Mouse (Mus musculus): ENCODE measurements around the gene Arid2. TPM values are rescaled to one million over a fixed set of nuclear protein-coding genes. Genes with fewer than 3 reads are reported as not detected.

Gene Arid2
- total and polyA plus RNA-seq, 2 experiments from 2014 or later: 11.2 to 38.4 TPM

DNA sequence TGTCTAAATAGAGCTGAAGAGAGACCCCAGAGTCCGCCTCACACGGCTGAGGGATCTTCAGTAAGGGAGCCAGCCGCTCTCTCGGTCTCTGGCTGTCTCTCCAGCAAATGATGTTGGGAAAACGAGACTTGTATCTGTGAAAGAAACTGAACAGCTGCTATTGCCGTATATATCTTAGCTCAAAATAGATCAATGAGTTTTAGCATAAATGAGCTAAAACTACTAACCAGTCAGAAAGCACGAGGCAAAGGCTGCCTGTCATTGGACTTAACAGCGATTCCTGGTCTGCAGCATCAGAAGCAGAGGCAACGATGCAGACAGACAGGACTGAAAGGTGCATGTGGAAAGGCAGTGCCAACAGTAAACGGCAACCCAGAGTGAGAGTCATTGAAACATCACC is 111.0 kb downstream of the Arid2 start:
- WGBS: 85% methylated on average over 10 of the region's 10 CpGs
- ATAC-seq: no peak

DNA sequence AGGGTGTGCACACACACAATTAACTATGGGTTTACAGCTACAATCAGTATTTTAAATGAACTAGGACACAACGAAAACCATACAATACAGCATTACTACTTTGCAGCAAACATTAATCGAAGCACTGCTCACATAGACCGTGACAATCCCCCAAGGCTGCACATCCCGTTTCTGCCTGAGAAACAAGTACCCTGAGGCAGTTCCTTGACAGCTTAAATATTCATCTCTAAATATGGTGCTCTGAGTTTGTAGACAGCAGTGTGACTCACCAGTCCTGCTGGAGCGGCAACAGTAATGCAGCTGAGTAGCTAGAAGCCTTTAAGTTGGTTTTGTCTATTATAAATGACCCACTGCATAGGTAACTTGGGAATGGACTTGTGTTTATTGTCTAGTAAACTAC is 118.2 kb downstream of the Arid2 start:
- no peaks in the 10 kb centered on the region for H3K27me3 ChIP-seq (ENCODE audit: insufficient read depth, low read length)
- no peak overlapping the region for H3K27ac ChIP-seq
- H3K4me2 ChIP-seq (ENCODE audit: low read depth, low read length): no peak overlapping the region
- no peak for TF ChIP-seq CTCF (IDR thresholded peaks at IDR 0.05; ENCODE audit: low read depth)
- H3K9me3 ChIP-seq (ENCODE audit: low read length): no peaks in the 10 kb centered on the region
- no peaks in the 10 kb centered on the region for H3K36me3 ChIP-seq (ENCODE audit: insufficient read depth, low read length)
- no peaks in the 10 kb centered on the region for H3K4me1 ChIP-seq (ENCODE audit: insufficient read depth, low read length)
- H3K4me3 ChIP-seq (ENCODE audit: low read length): no peak overlapping the region
- DNase-seq (ENCODE audit: low spot score) (no peak), ATAC-seq (no peak)
- no peak overlapping the region for H3K9ac ChIP-seq (replicated peaks; ENCODE audit: low read length)
- 64% methylated on average over 5 of the region's 5 CpGs for WGBS

More for the DNA sequence above, 111.0 kb downstream of the Arid2 start:
- Histone ChIP-seq H3K27me3 (ENCODE audit: insufficient read depth, low read length) (no peaks in the 10 kb centered on the region), H3K9me3 (ENCODE audit: low read length) (no peaks in the 10 kb centered on the region), H3K4me3 (ENCODE audit: low read length) (no peak overlapping the region), H3K9ac (replicated peaks; ENCODE audit: low read length) (no peak overlapping the region), H3K36me3 (ENCODE audit: insufficient read depth, low read length) (peaks cover 15% of the 10 kb centered on the region; the same call in 1 of the 2 replicates), H3K27ac (no peak overlapping the region), H3K4me2 (ENCODE audit: low read depth, low read length) (no peak overlapping the region), H3K4me1 (ENCODE audit: insufficient read depth, low read length) (no peaks in the 10 kb centered on the region)
- TF ChIP-seq CTCF (IDR thresholded peaks at IDR 0.05; ENCODE audit: low read depth): no peak
- DNase-seq (ENCODE audit: low spot score): no peak

DNA sequence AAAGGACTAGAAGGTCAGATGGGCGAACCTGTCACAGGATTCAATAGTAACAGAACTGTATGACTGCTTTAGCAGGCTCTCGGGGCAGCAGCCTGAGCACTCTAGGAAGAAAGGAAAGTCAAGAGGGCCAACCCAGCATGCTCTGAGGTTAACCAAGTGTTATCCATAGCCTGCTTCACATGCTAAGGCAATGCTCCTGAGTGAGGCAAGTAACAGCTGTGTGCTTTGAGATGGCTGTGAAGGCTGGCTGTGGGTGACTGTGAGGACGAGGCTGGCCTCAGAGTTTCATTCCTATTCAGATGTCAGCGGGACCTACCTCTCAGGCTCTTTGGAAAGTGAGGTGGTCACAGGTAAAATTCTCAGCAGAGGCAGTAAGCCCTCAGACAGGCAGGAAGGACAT is 118.9 kb downstream of the Arid2 start:
- no peak overlapping the region for H3K27ac ChIP-seq
- 78% methylated on average over 4 of the region's 4 CpGs for WGBS
- no peak for TF ChIP-seq CTCF (IDR thresholded peaks at IDR 0.05; ENCODE audit: low read depth)
- no peak for ATAC-seq
- no peaks in the 10 kb centered on the region for H3K27me3 ChIP-seq (ENCODE audit: insufficient read depth, low read length)
- no peaks in the 10 kb centered on the region for H3K36me3 ChIP-seq (ENCODE audit: insufficient read depth, low read length)
- no peak overlapping the region for H3K4me2 ChIP-seq (ENCODE audit: low read depth, low read length)
- H3K4me1 ChIP-seq (ENCODE audit: insufficient read depth, low read length): no peaks in the 10 kb centered on the region
- no peak overlapping the region for H3K9ac ChIP-seq (replicated peaks; ENCODE audit: low read length)
- no peak overlapping the region for H3K4me3 ChIP-seq (ENCODE audit: low read length)
- H3K9me3 ChIP-seq (ENCODE audit: low read length): no peaks in the 10 kb centered on the region
- no peak for DNase-seq (ENCODE audit: low spot score)

DNA sequence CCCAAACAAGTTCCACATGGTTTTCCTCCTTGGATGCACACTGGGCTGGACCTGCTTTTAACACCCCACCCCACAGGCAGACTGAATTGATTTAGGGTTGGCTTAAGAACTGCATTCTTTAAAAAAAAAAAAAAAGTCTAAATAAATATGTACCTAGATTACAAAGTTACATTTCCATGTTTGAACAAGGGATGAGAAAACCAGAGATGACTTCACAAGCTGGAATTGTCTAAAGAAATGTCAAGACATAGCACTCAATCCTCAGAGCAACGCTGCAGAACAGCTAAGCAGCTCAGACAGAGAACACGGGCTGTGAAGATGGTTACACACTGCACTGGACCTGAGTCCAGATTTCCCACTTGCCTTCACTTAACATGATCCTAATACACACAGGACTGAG is 119.8 kb downstream of the Arid2 start:
- no peak overlapping the region for H3K4me2 ChIP-seq (ENCODE audit: low read depth, low read length)
- H3K27me3 ChIP-seq (ENCODE audit: insufficient read depth, low read length): no peaks in the 10 kb centered on the region
- H3K4me1 ChIP-seq (ENCODE audit: insufficient read depth, low read length): no peaks in the 10 kb centered on the region
- no peaks in the 10 kb centered on the region for H3K36me3 ChIP-seq (ENCODE audit: insufficient read depth, low read length)
- 82% methylated on average over 2 of the region's 2 CpGs for WGBS
- no peak for ATAC-seq
- no peak overlapping the region for H3K4me3 ChIP-seq (ENCODE audit: low read length)
- TF ChIP-seq CTCF (IDR thresholded peaks at IDR 0.05; ENCODE audit: low read depth): no peak
- no peaks in the 10 kb centered on the region for H3K9me3 ChIP-seq (ENCODE audit: low read length)
- H3K9ac ChIP-seq (replicated peaks; ENCODE audit: low read length): no peak overlapping the region
- H3K27ac ChIP-seq: no peak overlapping the region
- DNase-seq (ENCODE audit: low spot score): no peak

DNA sequence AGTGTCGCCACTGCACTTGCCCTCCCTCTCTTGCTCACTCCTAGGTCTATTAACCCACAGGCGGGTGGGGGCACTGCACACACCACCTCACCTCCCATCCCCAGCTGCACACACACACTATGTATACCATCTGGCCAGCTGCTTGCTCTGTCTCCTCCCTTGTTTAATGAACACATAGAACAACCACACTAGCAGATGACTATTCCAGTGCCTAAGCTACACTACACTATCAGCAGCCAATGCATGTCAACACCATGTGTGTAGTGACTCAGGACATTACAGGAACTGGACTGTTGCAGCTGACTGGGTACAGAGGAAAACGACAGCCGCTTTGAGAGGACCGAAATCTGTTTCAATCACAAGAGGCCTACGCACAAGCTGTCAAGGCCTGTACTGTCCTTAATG is 121.4 kb downstream of the Arid2 start:
- no peak for TF ChIP-seq CTCF (IDR thresholded peaks at IDR 0.05; ENCODE audit: low read depth)
- Histone ChIP-seq H3K27me3 (ENCODE audit: insufficient read depth, low read length) (no peaks in the 10 kb centered on the region), H3K27ac (no peak overlapping the region), H3K36me3 (ENCODE audit: insufficient read depth, low read length) (peaks cover 12% of the 10 kb centered on the region), H3K9ac (replicated peaks; ENCODE audit: low read length) (no peak overlapping the region), H3K9me3 (ENCODE audit: low read length) (no peaks in the 10 kb centered on the region), H3K4me2 (ENCODE audit: low read depth, low read length) (no peak overlapping the region), H3K4me1 (ENCODE audit: insufficient read depth, low read length) (no peaks in the 10 kb centered on the region), H3K4me3 (ENCODE audit: low read length) (no peak overlapping the region)
- ATAC-seq (no peak; the same call in 1 of the 2 replicates), DNase-seq (ENCODE audit: low spot score) (no peak)
- 94% methylated on average over 6 of the region's 6 CpGs for WGBS

DNA sequence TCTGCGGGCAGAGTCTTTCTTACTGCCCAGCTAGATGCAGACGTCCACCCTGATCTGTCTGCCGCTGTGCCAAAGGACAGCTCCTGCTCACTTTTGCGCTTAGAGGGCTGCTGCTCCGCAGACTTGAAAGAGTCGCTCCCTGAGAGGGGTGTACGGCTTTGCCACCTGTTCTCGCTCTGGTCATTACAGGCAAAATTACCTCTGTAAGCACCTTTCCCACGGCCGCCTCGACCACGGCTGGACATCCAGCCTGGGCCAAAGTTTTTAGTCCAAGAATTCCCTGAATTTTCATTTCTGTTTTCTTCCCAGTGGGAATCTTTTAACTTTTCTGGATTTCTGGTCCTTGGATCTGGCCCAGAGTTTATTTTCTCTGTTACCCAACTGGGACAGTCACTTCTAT is 130.8 kb downstream of the Arid2 start:
- WGBS: 93% methylated on average over 12 of the region's 12 CpGs

DNA sequence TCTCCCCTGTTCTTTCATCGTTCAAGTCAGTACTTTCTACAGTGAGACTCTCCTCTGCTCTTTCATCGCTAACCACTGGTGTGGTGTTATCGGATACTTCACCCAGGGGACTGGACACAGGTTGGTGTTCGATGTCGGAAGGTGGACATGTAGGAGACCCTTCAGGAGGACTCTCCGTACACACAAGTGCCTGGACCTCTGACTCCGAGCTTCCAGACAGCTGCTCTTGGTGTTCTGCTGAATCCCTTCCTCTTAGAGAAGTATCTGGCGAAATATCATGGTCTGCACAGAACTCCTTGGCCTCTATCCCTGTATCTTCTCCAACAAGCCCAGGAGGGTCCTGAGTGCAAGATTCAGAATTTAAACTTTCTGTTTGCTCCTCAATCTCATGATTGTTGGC is 132.6 kb downstream of the Arid2 start:
- no peak for DNase-seq (ENCODE audit: low spot score)
- Histone ChIP-seq H3K36me3 (ENCODE audit: insufficient read depth, low read length) (peaks cover 49% of the 10 kb centered on the region), H3K27me3 (ENCODE audit: insufficient read depth, low read length) (no peaks in the 10 kb centered on the region), H3K4me3 (ENCODE audit: low read length) (no peak overlapping the region), H3K9me3 (ENCODE audit: low read length) (no peaks in the 10 kb centered on the region), H3K27ac (no peak overlapping the region), H3K4me1 (ENCODE audit: insufficient read depth, low read length) (no peaks in the 10 kb centered on the region), H3K4me2 (ENCODE audit: low read depth, low read length) (no peak overlapping the region), H3K9ac (replicated peaks; ENCODE audit: low read length) (no peak overlapping the region)
- ATAC-seq: no peak
- no peak for TF ChIP-seq CTCF (IDR thresholded peaks at IDR 0.05; ENCODE audit: low read depth)
- 95% methylated on average over 8 of the region's 8 CpGs for WGBS

More for the DNA sequence above, 130.8 kb downstream of the Arid2 start:
- peaks cover 61% of the 10 kb centered on the region for H3K36me3 ChIP-seq (ENCODE audit: insufficient read depth, low read length)
- no peak for ATAC-seq
- no peak for TF ChIP-seq CTCF (IDR thresholded peaks at IDR 0.05; ENCODE audit: low read depth)
- H3K9ac ChIP-seq (replicated peaks; ENCODE audit: low read length): no peak overlapping the region
- no peak overlapping the region for H3K4me2 ChIP-seq (ENCODE audit: low read depth, low read length)
- no peaks in the 10 kb centered on the region for H3K9me3 ChIP-seq (ENCODE audit: low read length)
- H3K27ac ChIP-seq: no peak overlapping the region
- H3K27me3 ChIP-seq (ENCODE audit: insufficient read depth, low read length): no peaks in the 10 kb centered on the region
- no peak for DNase-seq (ENCODE audit: low spot score)
- no peaks in the 10 kb centered on the region for H3K4me1 ChIP-seq (ENCODE audit: insufficient read depth, low read length)
- H3K4me3 ChIP-seq (ENCODE audit: low read length): no peak overlapping the region
